Mouse (Mus musculus) Patski (cell line): ENCODE measurements around the gene Ldlrad3. TPM values are rescaled to one million over a fixed set of nuclear protein-coding genes. Genes with fewer than 3 reads are reported as not detected.

Experiments used
- ATAC-seq: fragments of 100-300 bp; one replicate; pipeline ENCODE4 v1.8.0; 2021
- CTCF ChIA-PET: fragments of 350-600 bp; sonication (Branson Sonifier 250); formaldehyde crosslinking; loops from one replicate; lab custom pipeline; 2022; ENCODE audit warnings: inconsistent platforms; lab: Charles Lee
- POLR2A ChIA-PET: fragments of 350-600 bp; sonication (Branson Sonifier 250); formaldehyde crosslinking; loops from one replicate; lab custom pipeline; 2022; ENCODE audit warnings: antibody characterized with exemption, inconsistent platforms; lab: Charles Lee
- DNase-seq: peaks from one replicate; pipeline ENCODE4 v3.0.0-alpha.2; 2011; ENCODE audit warnings: low read depth, low spot score
- H3K27me3 ChIP-seq: fragments of 371-371 bp; one replicate; pipeline ENCODE4 v1.5.1; 2021
- CTCF ChIP-seq: fragments of 100-300 bp; IDR thresholded peaks from one replicate; pipeline ENCODE4 v1.5.1; 2021
- in situ Hi-C: fragments of 300-500 bp; cut with MboI; formaldehyde crosslinking; loops from 3 replicates; pipeline ENCODE4 v1.11.1; 2018; ENCODE audit warnings: low pct_unique_long_range_greater_than_20kb, mixed read lengths
- polyA plus RNA-seq: library from polyadenylated mRNA; unstranded; gene quantifications from one replicate; pipeline ENCODE4 v1.2.3, GENCODE M21; 2021

The Ldlrad3 gene
- polyA plus RNA-seq, 1 experiment from 2014 or later, result 8.1 TPM

DNA sequence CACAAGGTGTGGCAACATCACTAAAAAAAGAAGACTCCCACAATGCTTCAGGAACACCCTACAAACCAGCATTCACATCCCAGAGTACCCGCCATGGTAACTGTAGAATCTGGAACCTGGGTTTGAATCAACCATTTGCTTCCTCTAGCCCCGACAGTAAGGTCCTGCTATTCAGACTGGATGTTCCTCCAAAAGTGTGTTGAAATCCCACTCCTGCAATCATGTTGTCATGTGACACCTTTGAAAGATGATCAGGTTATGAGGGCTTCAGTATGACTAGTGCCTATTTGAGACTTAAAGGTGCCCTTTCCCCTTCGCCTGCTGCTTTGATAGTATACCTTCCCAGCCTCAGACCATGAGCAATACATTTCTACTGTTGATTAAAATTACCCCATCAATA, 28.6 kb downstream of the Ldlrad3 start:
- ChIA-PET POLR2A (no interaction called here), CTCF (no interaction called here)
- DNase-seq (no peak), ATAC-seq (no peak)
- in situ Hi-C loops, result no loop called here
- TF ChIP-seq CTCF, result no peak
- H3K27me3 ChIP-seq, result no peaks in the 10 kb centered on the region

DNA sequence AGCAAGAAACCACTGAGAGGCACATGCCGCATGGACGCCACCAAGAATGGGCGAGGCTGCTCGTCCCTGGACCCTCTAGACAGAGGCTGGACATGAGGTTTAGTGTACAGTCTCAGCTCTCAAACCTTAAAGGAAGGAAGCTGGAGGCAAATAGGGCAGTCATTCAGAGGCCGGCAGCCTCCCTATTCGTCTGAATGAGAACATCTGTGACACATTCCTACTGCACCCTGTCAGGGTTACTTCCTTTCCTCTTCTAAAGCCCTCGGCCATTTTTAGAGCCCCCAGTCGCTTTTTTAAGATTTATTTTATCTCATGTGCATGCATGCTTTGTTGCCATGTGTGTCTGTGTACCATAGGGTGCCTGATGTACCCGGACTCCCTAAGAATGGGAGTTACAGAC, 29.2 kb downstream of the Ldlrad3 start:
- DNase-seq, result no peak
- no peaks in the 10 kb centered on the region for H3K27me3 ChIP-seq
- ChIA-PET POLR2A (no interaction called here), CTCF (interaction anchor here (1.2 kb wide), 1 partner anchor 10 kb away, joined by 4 read pairs; no protein-coding TSS in a partner anchor)
- TF ChIP-seq CTCF, result no peak
- no peak for ATAC-seq
- in situ Hi-C loops, result no loop called here

DNA sequence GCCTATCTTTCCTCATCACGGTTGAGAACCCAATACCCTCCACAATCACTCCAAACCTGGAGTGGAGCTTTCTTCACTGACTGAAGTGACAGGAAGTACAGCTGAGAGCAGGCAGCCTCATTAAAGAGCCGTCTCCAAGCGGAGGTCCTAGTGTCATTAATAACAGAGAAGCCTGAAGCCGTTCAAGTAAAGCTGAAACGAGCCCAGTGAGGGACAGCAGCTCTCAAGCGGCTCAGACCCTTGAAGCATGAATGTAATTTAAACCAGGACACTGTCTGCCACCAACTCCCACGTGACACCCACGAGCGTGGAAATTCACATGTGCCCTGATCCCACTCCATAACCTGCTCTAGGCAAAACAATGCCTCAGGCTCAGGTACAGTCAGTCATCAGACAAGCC, 29.7 kb downstream of the Ldlrad3 start:
- ChIA-PET CTCF (interaction anchor here (1.2 kb wide), 1 partner anchor 9 kb away, joined by 4 read pairs; no protein-coding TSS in a partner anchor), POLR2A (no interaction called here)
- H3K27me3 ChIP-seq, result no peaks in the 10 kb centered on the region
- ATAC-seq (no peak), DNase-seq (no peak)
- no peak for TF ChIP-seq CTCF
- in situ Hi-C loops, result no loop called here

DNA sequence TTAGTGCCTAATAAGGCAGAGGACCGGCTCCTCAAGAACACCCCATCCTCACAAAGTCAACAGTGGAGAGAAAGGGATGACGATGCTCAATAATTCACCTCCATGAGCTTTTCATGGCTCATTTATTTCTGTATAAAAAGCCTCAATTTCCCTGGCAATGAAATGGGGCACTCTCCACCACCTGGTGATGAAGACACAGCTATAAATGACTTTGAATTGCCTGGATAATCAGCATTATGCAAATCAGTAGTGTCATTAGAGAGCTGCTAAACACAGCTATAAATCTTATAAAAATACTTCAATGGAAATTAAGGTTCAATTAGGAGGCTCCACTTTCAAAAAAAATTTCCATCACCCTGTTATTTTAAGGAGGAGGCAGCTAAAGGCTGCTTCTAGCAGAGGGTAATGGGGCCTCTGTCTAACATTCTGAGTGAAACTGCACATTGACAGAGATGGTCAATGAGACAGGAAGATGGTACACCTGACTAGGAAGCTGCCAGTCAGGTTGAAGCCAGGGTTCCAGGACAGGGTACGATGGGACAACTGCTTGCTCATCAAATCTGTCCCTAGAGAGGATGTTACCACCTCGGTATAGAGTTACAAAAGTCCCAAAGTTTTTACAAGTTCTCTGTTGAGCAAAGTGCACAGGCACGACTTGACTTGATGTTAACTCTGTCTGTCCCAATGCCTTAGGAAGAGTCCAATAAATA, 30.7 kb downstream of the Ldlrad3 start:
- in situ Hi-C loops, result no loop called here

DNA sequence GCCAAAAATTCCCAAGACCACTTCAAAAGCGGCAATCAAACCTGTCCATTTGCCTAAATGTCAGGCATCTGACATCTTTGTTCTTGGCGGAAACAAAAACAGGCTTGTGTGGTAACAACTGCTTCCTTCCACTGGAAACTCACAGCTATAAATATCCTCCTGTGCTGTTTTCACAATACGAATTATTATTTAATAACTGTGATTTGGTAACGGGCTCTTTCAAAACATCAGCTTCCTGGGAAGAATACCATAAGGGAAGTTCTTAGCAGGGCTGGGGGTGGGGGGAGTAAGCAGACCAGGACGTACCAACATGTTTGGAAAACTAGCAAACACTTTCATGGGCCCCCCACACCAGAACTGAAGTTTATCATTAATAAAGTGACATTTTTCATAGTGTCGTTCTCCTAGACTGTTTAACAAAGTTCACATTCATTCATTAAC, 31.4 kb downstream of the Ldlrad3 start:
- no peaks in the 10 kb centered on the region for H3K27me3 ChIP-seq
- ATAC-seq (no peak), DNase-seq (no peak)
- no peak for TF ChIP-seq CTCF
- in situ Hi-C loops, result no loop called here
- CTCF ChIA-PET, result interaction anchor here (1.3 kb wide), 1 partner anchor 24 kb away, joined by 3 read pairs; no protein-coding TSS in a partner anchor
- POLR2A ChIA-PET, result no interaction called here

More for the DNA sequence above, 30.7 kb downstream of the Ldlrad3 start:
- no peaks in the 10 kb centered on the region for H3K27me3 ChIP-seq
- POLR2A ChIA-PET, result no interaction called here
- DNase-seq (no peak), ATAC-seq (no peak)
- no peak for TF ChIP-seq CTCF
- CTCF ChIA-PET, result interaction anchor here (1.2 to 1.3 kb wide), 2 partner anchors 8 to 23 kb away, joined by 3 to 4 read pairs; no protein-coding TSS in a partner anchor

DNA sequence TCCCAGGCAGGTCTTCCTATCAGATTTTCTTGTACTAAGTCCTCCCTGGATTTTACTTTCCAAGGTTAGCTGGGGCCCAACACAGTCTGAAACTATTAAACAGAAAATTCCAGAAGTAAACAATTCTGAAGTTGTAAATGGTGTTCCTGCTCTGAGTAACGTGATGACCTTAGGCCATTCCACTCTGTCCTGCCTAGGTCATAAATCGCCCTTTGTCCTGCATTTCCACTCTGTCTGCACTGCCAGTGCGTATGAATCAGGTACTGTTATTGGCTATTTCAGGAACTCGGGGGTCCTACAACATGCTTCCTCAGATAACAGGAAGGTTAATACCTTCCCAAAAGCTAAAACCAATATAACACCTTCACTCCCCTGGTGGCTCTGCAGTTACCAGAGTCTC, 31.9 kb downstream of the Ldlrad3 start:
- no peak for TF ChIP-seq CTCF
- ATAC-seq (no peak), DNase-seq (no peak)
- in situ Hi-C loops, result no loop called here
- POLR2A ChIA-PET, result no interaction called here
- no peaks in the 10 kb centered on the region for H3K27me3 ChIP-seq
- CTCF ChIA-PET, result interaction anchor here (1.3 kb wide), 1 partner anchor 24 kb away, joined by 3 read pairs; no protein-coding TSS in a partner anchor

DNA sequence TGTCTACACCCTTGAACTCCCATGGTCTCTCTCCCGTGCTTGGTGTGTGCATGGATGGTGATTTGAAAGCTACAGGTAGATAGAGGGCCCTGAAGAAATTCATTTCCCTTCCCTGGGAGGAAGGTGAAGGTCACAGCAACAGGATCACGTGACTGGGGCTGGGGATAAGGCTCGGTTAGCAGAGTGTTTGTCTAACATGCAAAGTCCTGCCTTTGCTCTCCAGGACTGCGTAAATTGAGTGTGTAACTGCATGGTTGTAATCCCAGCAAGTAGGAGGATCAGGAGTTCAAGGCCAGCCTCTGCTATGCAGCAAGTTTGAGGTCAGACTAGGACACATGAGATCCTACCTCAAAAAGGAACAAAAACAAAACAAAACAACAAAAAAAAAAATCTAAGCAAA, 32.7 kb downstream of the Ldlrad3 start:
- in situ Hi-C loops, result no loop called here
- no peak for TF ChIP-seq CTCF
- DNase-seq (no peak), ATAC-seq (no peak)
- no peaks in the 10 kb centered on the region for H3K27me3 ChIP-seq
- ChIA-PET CTCF (no interaction called here), POLR2A (no interaction called here)

DNA sequence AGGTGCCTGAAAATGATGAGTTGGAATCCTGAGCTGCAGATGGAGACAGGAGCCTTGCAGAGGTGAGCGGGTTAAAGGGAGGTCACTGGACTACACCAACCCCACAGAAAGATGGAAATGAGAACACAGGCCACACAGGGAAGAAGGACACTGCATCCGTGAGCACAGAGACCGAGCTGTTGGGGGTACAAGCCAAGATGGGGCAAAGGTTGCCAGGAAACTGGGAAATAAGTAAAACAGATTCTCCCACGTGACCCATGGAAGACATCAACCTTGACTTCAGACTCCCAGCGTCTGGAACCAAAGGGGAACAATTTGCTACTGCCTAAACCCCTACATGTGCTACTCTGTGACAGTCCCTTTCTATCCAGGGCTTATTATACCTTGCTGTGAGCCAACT, 33.3 kb downstream of the Ldlrad3 start:
- no peak for DNase-seq
- TF ChIP-seq CTCF, result no peak
- H3K27me3 ChIP-seq, result no peaks in the 10 kb centered on the region
- ChIA-PET CTCF (no interaction called here), POLR2A (no interaction called here)
- ATAC-seq, result no peak
- in situ Hi-C loops, result no loop called here

DNA sequence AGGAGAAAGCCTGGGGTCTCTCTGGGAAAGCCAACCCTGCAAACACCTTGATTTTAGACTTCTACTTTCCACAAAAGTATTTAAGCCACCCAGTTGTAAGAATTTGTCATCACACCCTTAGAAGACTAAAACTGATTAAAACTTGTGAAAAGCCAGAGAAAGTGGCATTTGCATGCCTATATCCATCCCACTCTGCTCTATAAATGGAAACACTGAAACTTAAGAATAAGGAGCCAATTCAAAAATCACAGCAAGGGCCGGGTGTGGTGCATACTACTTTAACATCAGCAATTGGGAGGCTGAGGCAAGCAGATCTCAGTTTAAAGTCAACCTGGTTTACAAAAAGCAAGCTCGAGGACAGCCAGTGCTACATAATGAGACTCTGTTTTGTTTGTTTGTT, 37.1 kb downstream of the Ldlrad3 start:
- no peak for DNase-seq
- ChIA-PET POLR2A (no interaction called here), CTCF (interaction anchor here (1.4 kb wide), 1 partner anchor 33 kb away, joined by 4 read pairs; no protein-coding TSS in a partner anchor)
- no peaks in the 10 kb centered on the region for H3K27me3 ChIP-seq
- ATAC-seq, result no peak
- no peak for TF ChIP-seq CTCF
- in situ Hi-C loops, result no loop called here

DNA sequence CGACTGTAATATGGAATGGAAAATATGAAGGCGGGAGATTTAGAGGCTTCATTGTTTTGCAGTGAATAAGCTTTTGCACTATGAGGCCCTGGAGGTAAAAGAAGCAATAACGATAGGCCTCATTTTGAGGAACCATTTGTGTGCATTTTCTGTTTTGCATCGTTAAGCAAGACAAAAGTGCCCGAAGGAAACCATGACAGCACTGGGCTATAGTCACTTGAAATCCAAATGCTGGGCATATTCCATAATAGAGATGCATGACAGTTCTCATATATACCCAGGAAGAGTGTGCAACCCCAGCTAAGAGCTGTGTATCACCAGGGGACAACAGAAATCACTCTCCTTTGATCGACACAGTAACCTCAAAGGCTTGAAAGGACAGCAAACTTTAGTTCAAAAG, 38.1 kb downstream of the Ldlrad3 start:
- ATAC-seq, result no peak
- in situ Hi-C loops, result no loop called here
- POLR2A ChIA-PET, result interaction anchor here (0.7 kb wide), 1 partner anchor 167 kb away, joined by 3 read pairs; no protein-coding TSS in a partner anchor
- CTCF ChIA-PET, result interaction anchor here (1.6 kb wide), 1 partner anchor 8 kb away, joined by 4 read pairs; no protein-coding TSS in a partner anchor
- no peaks in the 10 kb centered on the region for H3K27me3 ChIP-seq
- TF ChIP-seq CTCF, result no peak
- DNase-seq, result no peak

DNA sequence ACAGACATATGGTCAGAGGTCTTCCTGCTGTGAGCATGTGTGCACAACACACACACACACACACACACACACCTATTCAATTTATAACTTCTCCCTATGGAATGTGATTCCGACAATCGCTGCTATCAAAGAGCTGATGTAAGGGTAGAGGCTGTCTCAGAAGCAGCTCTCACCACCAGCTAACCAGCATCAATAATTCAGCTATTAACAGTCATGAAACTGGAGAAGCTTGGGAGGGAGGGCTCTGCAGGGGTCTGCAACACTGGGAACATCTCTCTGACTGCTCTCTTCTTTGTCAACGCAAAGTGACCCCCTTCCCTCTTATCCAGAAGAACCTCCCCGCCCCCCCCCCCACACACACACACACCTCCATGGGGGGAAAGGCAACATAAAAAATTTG, 38.6 kb downstream of the Ldlrad3 start:
- no peak for ATAC-seq
- in situ Hi-C loops, result no loop called here
- CTCF ChIA-PET, result interaction anchor here (1.6 kb wide), 1 partner anchor 9 kb away, joined by 4 read pairs; no protein-coding TSS in a partner anchor

More for the DNA sequence above, 38.6 kb downstream of the Ldlrad3 start:
- POLR2A ChIA-PET, result no interaction called here
- DNase-seq, result no peak
- H3K27me3 ChIP-seq, result no peaks in the 10 kb centered on the region
- no peak for TF ChIP-seq CTCF
